Mouse (Mus musculus) spleen, postnatal 36 days (tissue): ENCODE data around the gene Tnnt2.

ENCODE experiments used
- DNase-seq, 2 experiments: peaks; one replicate each; pipeline ENCODE4 v3.0.0; 2022; ENCODE audit warnings: low spot score in 2 of 2, mixed read lengths in 1 of 2

The Tnnt2 gene

DNA sequence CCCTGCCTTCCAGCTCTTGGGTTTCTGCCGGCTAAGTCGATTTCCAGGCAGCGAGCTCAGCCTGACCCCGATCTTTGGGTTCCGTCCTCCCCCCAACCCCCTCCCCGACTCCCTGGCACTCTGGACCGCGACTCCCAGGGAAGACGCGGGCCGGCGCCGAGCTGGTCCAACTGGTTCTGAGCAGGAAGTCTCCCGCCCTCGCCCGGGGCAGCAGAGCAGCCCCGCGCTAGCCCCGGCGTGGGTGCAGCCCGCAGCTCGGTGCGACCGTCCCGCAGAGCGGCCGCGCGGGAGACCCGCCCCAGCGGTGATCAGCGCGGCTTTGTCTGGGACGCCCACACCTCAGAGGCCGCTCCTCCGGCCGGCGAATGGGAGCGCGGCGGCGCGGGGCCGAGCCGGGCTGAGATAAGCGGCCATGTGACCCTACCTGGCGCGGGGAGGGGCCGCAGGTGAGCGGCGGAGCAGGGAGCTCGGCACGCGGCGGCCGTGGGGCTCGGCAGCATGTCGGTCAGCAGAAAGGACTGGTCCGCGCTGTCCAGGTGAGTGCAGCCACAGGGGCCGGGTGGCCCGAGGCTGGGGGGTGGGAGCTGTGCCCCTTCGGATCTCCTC is 17.6 kb upstream of the Tnnt2 start, which contains the start of gene Lad1:
Gene Lad1, plus strand, starts transcription at position 118 of the 606 bp plus-strand sequence.
- DNase-seq: no peak

DNA sequence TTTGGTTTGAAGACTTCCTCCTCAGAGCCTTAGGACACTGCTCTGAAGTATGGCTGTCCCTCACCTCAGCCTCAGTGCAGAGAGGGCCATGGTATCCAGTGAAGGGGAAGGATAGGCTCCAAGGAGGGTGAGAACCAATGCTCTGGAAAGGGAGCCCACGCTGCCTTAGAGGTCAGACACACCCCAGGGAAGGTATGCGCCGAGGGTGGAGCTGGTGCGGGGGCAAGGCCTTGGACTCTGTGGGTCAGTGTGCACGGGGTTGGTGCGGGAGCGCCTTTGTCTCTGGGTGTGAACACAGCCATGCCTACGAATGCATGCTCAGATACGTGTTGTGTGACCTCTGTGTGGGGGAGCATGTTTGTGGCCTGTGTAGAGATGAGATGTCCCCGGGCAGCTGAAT is 16.1 kb upstream of the Tnnt2 start:
- no peak for DNase-seq

DNA sequence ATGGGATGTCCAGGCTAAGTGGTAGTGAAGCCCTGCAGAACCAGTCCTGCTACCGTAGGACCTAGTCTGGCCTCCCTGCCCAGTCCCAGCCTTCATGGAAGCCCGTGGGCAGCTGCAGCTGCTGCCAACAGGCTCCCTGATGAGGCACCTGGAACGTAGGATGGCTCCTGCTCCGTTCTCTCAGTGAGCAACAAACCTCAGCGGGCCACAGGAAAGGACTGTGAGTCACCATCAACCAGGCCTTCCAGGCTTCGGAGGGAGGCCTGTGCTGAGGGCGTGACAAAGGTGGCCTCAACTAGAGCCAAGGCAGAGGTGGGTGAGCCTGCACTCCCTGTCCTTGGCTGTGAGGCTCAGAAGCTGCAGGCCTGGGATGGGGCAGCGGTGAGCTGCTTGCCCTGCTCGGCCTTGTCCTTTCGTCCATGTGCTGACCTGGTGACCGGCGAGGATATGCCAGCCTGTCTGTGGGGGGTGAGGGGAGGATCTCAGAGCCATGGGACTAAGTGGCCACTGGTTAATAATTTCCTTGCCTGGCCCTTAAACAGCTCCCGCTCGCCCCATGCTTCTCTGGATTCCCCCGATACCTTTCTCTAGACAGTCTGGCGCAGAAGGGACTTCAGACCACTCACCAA is 15.3 kb upstream of the Tnnt2 start:
- no peak for DNase-seq

DNA sequence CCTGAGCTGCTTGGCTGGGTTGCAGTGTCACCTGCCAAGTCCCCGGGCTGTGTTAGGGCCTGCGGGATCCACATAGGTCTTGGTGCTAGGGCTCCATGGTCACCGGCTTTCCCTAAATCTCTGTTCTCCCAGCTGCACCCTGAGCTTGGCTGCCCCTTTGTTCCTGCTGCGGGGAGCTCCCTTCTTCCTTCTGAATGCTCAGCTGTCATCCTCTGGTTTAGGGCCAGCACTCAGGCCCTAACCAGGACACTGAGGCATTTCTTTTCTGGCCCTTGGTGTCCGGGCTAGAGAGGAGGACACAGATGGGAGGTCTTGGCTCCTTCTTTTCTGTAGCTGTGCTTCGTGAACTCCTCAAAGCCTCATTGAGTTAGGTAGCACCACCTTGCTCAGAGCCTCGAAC is 14.4 kb upstream of the Tnnt2 start:
- DNase-seq: no peak

DNA sequence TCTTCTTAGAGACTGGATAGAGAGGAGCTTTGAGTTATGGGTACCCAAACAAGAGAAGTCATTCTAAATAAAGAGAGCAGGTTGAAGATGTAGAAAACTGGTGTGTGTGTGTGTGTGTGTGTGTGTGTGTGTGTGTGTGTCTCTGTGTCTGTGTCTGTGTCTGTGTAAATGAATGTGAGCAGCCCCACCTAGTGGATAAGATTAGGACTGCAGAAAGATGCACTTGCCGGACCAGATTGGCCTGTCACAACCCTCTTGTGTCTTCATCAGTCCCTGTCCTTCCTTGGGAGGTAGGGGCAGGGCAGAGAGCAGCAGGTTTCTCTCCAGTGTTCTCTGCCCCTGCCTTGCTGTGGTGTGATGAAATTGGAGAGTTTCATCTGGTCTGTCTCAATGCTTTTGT is 7.2 kb upstream of the Tnnt2 start:
- DNase-seq: no peak

DNA sequence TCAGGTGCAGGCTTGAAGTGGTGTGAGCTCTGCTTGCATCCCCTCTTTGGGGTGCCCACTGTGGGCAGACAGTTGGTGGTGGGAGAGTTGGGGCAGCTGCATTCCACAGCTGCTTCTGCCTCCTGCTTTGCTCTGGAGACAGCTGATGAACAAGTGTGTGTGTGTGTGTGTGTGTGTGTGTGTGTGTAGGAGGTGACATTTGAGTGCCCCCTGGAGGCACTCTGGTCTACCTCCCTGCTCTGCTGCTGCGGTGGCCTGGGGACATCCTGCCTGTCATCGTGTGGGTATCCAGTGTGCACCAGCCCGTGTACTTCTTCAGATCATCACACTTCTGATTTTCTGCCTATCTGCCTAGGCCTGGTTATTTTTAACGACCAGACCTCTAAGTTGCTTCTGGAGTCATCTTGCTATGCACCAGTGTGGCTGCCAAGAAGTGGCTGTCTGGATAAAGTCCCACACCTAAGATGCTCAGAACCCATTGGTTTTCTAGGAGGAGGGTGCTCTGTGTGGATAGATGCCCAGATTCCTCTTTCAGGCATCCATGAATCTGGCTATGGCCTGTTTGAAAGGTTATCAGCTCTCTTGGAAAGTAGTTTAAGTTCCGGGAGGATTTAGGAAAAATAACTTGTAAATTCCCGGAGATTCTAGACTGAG is 1.8 kb upstream of the Tnnt2 start:
- no peak for DNase-seq

DNA sequence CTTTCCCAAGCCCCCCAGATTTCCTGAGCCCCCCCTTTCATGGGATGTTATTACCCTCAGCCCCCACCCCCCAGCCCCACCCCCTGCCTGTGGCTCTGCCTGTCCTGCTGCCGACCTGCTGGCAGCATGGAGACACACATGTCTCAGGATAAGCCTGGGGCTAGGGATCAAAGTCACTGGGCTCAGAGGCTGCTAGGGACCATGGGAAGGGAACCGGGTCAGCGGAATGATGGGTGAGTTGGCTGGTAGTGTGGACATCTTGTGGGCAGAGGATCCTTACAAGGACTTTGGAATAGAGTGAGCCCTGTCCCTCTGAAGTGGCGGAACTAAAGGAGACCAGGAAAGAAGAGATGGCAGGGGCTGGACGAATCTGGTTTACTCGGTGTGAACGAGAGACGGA is 1.2 kb upstream of the Tnnt2 start:
- DNase-seq: no peak

DNA sequence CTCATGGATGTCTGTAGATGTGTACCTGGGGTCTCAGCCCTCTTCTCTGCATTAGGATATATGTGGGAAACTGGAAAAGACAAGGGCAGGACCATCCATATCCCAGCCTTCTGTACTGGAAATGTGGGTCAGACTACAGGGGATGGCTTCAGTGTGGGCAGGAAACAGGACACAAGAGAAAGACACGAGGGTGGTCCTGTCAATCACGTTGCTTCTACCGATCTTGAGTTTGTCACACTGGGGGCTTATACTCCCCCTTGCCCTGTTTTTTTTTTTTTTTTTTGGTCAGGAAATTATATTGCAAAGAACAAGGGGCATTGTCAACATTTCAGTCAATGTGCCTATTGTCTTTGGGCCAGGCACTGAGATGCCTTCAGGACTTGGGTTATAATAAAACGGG is 2.5 kb downstream of the Tnnt2 start:
- DNase-seq: no peak

DNA sequence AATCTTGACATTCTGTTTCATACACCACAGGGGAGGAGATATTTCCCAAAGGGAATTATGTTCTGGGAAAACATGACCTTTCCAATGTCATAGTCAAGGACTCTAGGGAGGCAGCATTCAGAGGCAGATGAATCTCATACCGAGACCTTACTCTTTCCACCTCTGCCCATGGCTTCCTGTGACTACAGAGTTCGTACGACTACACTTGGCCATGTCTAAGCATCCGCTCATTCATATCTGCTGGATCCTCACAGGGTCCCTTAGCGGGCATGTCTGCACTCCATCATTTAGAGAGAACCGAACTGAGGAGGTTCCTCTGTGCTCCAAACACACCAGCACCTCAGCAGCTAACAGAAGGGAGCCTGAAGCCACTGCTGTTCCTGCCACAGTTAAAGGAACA is 2.9 kb downstream of the Tnnt2 start:
- no peak for DNase-seq

DNA sequence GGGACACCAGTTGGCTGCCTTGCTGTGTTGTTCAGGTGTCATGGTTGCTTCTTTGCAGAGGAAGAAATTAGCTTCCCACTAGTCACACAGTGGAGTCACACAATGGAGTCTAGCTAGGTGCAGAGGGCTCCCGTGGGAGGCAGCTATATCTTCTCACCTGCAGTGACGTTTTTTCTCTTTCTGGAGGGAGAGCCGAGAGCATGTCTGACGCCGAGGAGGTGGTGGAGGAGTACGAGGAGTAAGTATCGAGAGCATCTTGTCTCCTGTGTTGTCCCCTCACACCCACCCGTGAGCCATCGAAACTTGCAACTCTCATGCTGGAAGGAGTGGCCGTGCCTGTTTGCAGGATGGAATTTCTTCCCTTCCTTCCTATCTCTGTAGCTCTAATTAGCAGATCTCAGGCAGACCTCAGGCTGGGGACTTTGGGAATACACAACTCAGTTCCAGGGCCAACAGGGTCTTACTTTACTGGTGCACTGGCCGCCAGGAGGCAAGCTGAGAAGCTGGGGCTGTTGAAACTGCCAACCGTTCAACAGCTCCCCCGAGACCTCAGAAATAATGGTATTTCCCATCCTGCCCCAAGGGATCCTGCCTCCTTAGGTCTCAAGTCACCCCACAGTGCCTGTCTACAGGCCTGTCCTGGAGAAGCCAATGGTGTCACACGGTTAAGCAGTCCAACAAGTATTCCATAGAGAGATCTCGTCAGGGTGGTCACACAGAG is 4.7 kb downstream of the Tnnt2 start:
- DNase-seq: no peak

DNA sequence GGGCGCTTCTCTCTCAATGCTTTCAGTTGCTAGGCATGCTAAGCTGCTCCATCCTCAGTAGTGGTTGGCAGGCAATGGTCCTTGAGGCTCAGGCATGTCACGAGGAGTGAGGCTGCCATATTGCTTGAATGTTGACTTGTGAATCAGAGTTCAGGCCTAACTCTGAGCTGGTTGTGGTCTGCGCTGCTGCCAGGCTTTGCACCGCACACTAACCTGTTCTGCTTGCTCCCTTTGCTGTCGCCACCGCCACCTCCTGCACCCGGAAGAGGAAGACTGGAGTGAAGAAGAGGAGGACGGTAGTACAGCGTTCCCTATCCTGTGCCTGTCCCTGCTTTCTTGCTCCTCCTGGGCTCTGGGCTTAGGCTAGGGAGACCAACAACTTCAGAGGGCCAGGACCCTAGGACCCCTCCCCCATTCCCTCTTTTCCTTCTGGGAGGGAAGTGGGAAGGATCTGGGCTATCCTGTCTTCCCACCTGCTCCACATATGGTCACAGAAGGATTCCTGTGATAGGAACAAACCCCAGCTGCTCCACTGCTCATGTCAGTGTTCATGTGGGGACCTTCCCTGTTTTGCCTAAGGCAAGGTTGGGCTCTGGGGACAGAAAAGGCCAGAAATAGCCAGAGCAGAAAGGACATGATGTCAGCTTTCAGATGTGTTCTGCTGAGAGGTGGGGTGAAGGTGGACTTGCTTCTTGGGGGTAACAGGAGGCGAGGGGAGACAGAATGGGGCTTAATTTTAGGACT is 7.5 kb downstream of the Tnnt2 start:
- no peak for DNase-seq

DNA sequence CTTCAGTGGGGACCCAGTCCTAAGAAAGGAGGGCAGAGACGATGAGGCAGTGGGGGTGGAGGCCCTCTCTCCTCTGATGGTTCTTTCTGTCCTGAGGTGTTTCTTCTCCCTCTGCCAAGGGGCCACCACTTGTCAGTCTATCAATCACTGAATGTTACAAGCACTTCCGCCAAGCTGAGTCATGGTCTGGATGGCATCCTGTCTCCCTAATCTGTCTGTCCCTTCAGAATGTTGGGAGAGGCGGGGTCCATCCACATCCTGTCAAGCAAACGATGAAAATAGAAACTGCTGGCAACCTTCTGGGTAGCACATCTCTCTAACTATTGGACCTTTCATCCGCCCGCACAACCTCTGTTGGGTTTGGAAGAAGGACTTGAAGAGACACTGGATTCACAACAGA is 8.3 kb downstream of the Tnnt2 start:
- no peak for DNase-seq

DNA sequence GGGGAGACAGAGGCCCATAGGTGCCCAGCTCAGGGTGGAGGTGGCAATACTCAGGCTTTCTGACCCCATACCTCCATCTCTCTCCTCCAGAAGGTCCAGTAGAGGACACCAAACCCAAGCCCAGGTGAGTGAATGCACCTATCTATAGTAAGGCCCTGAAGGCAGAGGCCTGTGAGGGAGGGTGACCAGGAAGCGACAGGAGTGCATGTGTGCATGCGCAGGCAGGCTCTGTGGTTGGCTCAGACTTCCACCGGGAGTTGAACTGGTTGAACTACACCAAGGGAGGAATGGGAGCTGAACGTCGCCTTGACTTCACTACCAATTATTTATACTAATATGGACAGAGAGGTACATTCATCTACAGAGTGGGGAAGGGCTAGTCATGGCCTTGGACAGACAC is 10.5 kb downstream of the Tnnt2 start:
- DNase-seq: no peak

DNA sequence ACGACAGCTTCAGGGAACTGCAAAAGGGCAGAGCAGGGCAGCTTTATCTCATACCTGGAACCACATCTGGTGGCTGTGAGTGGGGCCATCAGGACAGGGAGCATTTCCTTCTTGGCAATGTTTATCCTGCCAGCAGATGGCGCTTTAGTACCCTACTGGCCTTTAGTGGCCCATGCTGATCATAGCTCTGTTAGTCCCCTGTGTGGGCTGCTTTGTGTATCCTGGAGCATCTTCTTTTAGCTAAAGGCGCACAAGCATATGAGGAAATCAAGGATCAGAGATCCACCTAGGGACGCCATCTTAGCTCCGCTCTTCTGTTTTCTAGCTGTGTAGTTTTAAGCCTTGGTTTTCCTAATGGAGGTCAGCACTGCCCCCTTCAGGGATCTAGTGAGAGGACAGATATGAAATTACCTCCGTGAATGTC is 11.0 kb downstream of the Tnnt2 start:
- peak in 1 of 2 experiments; percentile 16 for DNase-seq

DNA sequence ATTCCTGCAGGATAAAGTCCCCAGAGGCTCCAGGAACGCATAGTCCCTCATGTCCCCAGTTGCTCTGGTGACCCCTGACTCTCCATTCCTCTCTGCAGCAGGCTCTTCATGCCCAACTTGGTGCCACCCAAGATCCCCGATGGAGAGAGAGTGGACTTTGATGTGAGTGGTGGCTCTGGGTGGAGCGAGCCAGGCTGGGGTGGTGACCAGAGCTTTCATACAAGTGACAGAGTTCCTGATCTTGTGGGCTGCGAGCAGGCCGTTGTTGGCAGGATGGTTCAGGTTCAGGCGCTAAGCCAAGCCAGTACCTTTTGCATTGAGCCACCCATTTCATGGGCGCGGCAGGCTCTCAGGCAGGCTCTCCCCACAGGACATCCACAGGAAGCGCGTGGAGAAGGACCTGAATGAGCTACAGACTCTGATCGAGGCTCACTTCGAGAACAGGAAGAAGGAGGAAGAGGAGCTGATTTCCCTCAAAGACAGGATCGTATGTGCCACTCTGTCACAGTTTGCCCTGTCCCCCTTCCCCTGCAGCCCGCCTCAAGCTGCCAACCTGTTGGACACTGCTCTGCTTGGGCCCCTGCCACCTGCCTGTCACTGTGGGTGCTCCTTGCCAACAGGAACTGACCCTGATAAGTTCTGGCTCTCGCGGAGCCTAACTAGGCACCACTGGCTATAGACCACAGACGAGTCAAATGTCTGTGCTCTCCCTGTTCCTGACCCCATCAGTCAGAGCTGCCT is 11.6 kb downstream of the Tnnt2 start:
- DNase-seq: no peak

DNA sequence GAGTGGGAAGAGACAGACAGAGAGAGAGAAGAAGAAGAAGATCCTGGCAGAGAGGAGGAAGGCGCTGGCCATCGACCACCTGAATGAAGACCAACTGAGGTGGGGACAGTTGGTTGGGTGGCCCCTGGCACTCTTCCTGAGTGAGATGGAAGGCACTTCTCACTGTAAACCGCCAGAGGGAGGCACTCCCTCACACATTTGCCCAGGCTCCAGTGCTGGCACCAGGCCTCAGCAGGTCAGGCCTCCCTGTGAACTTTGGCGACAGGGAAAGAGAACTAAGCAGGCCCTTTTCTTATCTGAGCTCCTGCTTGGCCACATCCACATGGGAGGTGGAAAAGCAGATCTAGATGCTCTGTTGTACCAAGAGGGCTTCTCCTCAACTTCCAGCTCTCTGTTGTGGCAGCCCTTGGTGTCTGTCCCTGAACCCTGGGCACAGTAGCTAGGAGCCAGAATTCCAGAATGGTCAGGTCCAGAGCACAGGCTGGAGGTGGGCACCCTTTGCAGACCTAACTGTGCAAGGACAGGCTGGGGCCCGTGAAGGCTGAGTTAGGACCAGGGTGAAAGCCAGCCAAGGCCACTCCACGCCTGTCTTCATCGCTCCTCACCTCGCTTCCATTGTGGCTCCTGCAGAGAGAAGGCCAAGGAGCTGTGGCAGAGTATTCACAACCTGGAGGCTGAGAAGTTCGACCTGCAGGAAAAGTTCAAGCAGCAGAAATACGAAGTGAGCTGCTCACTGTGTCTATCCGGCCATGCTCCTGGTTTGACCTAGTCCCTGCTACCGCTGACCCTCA is 14.8 kb downstream of the Tnnt2 start:
- DNase-seq: no peak

DNA sequence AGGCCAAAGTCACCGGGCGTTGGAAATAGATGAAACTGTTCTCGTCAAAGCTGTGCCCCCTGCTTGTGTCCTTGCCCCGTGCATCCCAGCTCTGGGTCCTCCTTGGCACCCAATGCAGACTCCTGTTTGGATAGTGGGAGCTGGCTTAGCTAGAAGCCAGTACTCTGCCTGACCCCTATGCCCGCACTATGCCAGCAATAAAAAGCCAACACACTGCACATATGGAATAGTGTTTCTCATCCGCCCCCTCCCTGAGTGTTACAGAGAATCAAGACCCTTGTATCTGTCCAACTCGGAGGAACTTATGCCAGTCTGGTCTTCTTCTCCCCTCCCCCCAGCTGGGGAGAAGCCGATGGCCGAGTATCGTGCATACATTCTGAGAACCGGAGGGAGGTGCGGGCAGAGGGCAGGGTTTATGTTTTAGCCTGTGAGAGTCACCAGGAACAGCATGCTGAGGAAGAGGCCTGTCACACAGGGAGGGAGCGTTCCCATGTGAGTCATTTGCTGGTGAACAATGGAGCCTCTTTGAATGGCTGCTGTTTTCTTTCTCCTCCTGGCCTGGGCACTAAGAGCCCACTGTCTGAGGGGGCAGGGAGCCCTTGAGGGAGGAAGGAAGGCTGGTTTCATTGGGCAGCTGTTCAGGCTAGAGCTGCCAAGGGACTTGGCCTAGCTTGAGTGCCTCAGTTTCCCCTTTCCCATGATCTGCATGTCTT is 16.0 kb downstream of the Tnnt2 start:
- DNase-seq: no peak

DNA sequence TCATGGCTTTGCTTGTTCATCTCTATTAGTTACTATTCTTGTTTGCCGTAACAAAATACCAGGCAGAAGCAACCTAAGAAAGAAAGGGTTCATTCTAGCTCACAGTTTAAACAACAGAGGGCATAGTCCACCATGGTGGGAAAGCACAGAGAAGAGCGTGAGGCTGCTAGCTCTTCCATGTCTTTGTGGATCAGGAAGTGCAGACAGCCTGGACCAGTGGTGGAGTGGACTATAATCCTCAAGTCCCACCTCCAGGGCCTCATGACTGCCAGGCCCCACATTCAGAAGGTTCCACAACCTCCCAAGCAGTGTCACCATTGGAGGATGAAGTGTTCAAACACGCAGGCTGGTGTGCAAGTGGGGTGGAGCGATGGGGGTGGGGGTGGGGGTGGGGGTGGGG is 17.0 kb downstream of the Tnnt2 start:
- DNase-seq: no peak

DNA sequence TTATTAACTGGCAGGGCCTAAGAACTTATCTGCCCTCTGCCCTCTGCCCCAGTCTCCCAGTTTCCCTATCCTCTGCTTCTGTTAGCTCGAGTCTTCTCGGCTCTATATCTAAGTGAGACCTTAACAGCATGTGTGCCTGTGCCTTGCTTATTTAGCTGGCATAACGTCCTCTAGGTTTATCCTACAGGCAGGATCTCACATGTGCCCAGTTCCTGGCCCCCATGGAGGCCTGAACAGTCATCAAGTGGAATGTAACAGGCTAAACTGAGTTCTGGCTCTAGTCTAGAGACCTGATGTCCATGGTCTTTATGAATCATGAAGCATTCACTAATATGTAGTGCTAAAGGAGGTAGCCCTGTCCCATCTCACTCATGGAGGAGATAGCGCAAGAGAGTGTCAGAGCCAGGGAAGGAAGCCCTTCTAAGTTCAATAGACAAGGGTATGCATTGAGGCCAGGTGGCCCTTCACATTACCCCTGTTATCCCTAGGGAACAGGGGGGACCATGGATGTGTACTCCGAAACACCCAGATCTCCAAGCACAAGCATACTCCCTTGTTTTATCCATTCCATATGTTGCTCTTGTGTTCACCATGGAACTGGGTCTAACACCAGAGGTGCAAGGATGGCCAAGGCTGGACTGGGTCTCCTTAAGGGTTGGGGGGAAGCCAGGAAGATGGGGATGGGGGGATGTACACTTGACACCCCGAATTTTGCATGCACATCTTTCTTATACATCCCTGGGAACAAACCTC is 18.6 kb downstream of the Tnnt2 start:
- DNase-seq: no peak
